Mouse (Mus musculus): Measurements from ENCODE around the gene Nr4a3. TPM values are rescaled to one million over a fixed set of nuclear protein-coding genes. Genes with fewer than 3 reads are reported as not detected.

Nr4a3 gene
- polyA plus RNA-seq, 1 experiment: not detected

- Histone ChIP-seq H3K4me3 (ENCODE audit: insufficient read depth, low read depth, low read length) (no peak overlapping the region), H3K4me1 (ENCODE audit: control insufficient read depth, insufficient read depth, low read length) (no peaks in the 10 kb centered on the region), H3K27ac (ENCODE audit: insufficient read depth, low read depth, low read length) (no peak overlapping the region)
- TF ChIP-seq POLR2A (IDR thresholded peaks at IDR 0.05; ENCODE audit: insufficient read depth, low read depth, low read length) (no peak), CTCF (IDR thresholded peaks at IDR 0.05; ENCODE audit: insufficient read depth, low read depth, low read length) (no peak)
- WGBS: 80% methylated on average over 4 of the region's 4 CpGs
Observed at GRCm38 (mm10) chr4:48064311-48064710, 19.4 kb downstream of the Nr4a3 start.

GRCm38 (mm10) chr4:48066676-48067075 lies 21.7 kb downstream of the Nr4a3 start:
- no peak for TF ChIP-seq POLR2A (IDR thresholded peaks at IDR 0.05; ENCODE audit: insufficient read depth, low read depth, low read length)
- TF ChIP-seq CTCF (IDR thresholded peaks at IDR 0.05; ENCODE audit: insufficient read depth, low read depth, low read length): no peak
- Histone ChIP-seq H3K4me1 (ENCODE audit: control insufficient read depth, insufficient read depth, low read length) (no peaks in the 10 kb centered on the region), H3K4me3 (ENCODE audit: insufficient read depth, low read depth, low read length) (no peak overlapping the region), H3K27ac (ENCODE audit: insufficient read depth, low read depth, low read length) (no peak overlapping the region)
- WGBS: 84% methylated on average over 2 of the region's 2 CpGs

- TF ChIP-seq CTCF (IDR thresholded peaks at IDR 0.05; ENCODE audit: insufficient read depth, low read depth, low read length) (no peak), POLR2A (IDR thresholded peaks at IDR 0.05; ENCODE audit: insufficient read depth, low read depth, low read length) (no peak)
- no peak overlapping the region for H3K27ac ChIP-seq (ENCODE audit: insufficient read depth, low read depth, low read length)
- H3K4me1 ChIP-seq (ENCODE audit: control insufficient read depth, insufficient read depth, low read length): no peaks in the 10 kb centered on the region
- 82% methylated on average over 7 of the region's 7 CpGs for WGBS
- H3K4me3 ChIP-seq (ENCODE audit: insufficient read depth, low read depth, low read length): no peak overlapping the region
Observed at GRCm38 (mm10) chr4:48069111-48069510, 24.2 kb downstream of the Nr4a3 start.

DNA sequence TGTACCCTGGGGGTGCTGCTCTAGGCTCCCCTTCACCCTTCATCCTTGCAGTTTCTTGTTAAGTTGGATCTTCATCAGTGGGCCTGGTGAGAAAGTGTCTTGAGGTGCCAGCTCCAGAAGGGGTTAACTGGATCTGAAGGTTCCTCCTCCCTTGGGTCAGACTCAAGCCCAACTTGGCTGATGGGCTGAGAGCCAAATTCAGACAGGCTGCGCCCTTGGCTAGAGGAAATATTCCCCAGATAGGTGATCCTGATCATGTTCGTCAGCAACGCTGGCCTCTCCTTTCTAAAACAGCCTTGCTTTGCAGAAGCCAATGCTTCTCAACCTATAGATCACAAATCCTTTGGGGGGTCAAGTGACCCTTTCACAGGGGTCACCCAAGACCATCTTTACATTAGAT lies 27.1 kb downstream of the Nr4a3 start:
- WGBS: 89% methylated on average over 3 of the region's 3 CpGs

DNA sequence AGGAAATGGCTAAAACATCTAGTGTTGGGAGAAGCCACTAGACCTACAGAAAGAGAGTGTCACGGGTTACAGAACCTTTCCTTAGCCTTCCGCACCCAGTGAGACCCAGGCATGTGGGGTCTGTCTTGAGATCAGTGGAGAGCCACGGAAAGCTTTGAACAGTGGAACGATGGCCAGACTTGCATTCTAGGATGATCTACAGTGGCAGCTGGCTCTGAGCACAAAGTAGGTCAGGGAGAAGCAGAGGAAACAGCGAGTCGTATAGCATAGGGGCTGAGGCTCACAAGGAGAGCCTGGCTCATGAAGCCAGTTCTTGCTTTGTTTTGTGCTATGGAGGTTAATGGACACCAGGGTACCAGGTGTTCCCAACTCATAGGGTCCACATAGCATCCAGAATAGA lies 28.4 kb downstream of the Nr4a3 start:
- Histone ChIP-seq H3K27ac (ENCODE audit: insufficient read depth, low read depth, low read length) (no peak overlapping the region), H3K4me1 (ENCODE audit: control insufficient read depth, insufficient read depth, low read length) (peaks cover 4% of the 10 kb centered on the region; the same call in 1 of the 2 replicates), H3K4me3 (ENCODE audit: insufficient read depth, low read depth, low read length) (no peak overlapping the region)
- TF ChIP-seq CTCF (IDR thresholded peaks at IDR 0.05; ENCODE audit: insufficient read depth, low read depth, low read length) (no peak), POLR2A (IDR thresholded peaks at IDR 0.05; ENCODE audit: insufficient read depth, low read depth, low read length) (no peak)
- WGBS: 88% methylated on average over 6 of the region's 6 CpGs

More for the DNA sequence above, 27.1 kb downstream of the Nr4a3 start:
- H3K27ac ChIP-seq (ENCODE audit: insufficient read depth, low read depth, low read length): no peak overlapping the region
- no peak for TF ChIP-seq POLR2A (IDR thresholded peaks at IDR 0.05; ENCODE audit: insufficient read depth, low read depth, low read length)
- TF ChIP-seq CTCF (IDR thresholded peaks at IDR 0.05; ENCODE audit: insufficient read depth, low read depth, low read length): no peak
- H3K4me1 ChIP-seq (ENCODE audit: control insufficient read depth, insufficient read depth, low read length): peaks cover 4% of the 10 kb centered on the region; the same call in 1 of the 2 replicates
- no peak overlapping the region for H3K4me3 ChIP-seq (ENCODE audit: insufficient read depth, low read depth, low read length)

DNA sequence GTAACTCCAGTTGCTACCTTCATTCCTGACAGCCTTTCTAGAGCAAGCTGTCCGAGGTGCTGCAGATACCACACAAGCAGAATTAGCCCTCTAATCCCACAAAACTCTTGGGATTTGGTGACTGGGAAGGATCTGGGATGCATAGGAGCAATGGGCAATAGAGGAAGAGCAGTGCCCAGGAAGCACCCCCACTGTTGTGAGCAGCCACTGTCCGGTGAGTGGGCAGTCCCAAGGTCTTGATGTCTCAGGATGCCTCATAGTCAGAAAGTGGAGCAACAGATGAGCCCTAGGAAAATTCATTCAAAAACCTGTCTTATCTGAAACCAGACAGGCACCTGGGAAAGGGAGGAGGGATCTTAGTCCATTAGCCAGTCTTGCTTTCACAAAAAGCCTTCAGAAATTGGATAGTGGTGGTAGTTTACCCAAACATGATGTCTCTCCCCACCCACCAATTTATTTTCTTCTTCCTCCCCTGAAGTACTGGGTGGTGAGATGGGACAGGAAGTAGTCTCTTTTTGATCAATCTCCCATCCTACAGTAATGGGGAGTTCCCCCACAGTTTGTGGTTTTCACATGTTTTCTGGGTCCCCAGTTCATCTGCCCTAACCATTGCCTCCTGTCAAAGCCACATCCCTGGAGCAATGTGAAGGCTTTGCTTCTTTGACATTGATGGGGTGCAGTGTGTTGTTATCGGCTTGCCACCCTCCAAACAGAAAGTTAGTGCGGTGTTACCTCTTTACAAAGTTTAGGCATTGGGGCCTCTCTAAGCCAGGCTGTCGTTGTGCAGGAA lies 29.7 kb downstream of the Nr4a3 start:
- Histone ChIP-seq H3K4me1 (ENCODE audit: control insufficient read depth, insufficient read depth, low read length) (peaks cover 4% of the 10 kb centered on the region; the same call in 1 of the 2 replicates), H3K4me3 (ENCODE audit: insufficient read depth, low read depth, low read length) (no peak overlapping the region), H3K27ac (ENCODE audit: insufficient read depth, low read depth, low read length) (no peak overlapping the region)
- TF ChIP-seq POLR2A (IDR thresholded peaks at IDR 0.05; ENCODE audit: insufficient read depth, low read depth, low read length) (no peak), CTCF (IDR thresholded peaks at IDR 0.05; ENCODE audit: insufficient read depth, low read depth, low read length) (no peak)
- 93% methylated on average over 5 of the region's 5 CpGs for WGBS

- no peak overlapping the region for H3K4me3 ChIP-seq (ENCODE audit: insufficient read depth, low read depth, low read length)
- 75% methylated on average over 13 of the region's 13 CpGs for WGBS
- H3K4me1 ChIP-seq (ENCODE audit: control insufficient read depth, insufficient read depth, low read length): peaks cover 4% of the 10 kb centered on the region; the same call in 1 of the 2 replicates
- H3K27ac ChIP-seq (ENCODE audit: insufficient read depth, low read depth, low read length): no peak overlapping the region
- TF ChIP-seq CTCF (IDR thresholded peaks at IDR 0.05; ENCODE audit: insufficient read depth, low read depth, low read length) (no peak), POLR2A (IDR thresholded peaks at IDR 0.05; ENCODE audit: insufficient read depth, low read depth, low read length) (no peak)
Observed at GRCm38 (mm10) chr4:48076693-48077471, 31.9 kb downstream of the Nr4a3 start.

DNA sequence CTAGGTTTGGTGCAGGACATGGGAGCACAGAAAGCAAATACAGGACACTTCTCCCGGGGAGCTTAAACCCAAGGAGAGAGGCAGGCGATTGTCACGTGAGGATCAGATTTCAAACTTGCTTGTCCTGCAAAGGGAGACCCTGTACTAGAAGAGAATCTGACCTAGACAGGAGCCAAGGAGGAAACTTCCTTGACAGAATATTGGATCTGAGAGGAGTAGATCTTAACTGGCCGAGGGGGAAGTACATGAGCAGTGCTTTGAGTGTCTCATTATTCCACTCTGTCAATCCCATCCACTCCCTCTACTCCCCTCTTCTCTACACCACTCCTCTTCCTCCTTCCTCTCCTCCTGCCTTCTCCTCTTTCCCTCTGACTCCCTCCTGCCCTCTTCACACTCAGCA lies 33.3 kb downstream of the Nr4a3 start:
- Histone ChIP-seq H3K4me1 (ENCODE audit: control insufficient read depth, insufficient read depth, low read length) (peaks cover 4% of the 10 kb centered on the region; the same call in 1 of the 2 replicates), H3K4me3 (ENCODE audit: insufficient read depth, low read depth, low read length) (no peak overlapping the region), H3K27ac (ENCODE audit: insufficient read depth, low read depth, low read length) (no peak overlapping the region)
- TF ChIP-seq POLR2A (IDR thresholded peaks at IDR 0.05; ENCODE audit: insufficient read depth, low read depth, low read length) (no peak), CTCF (IDR thresholded peaks at IDR 0.05; ENCODE audit: insufficient read depth, low read depth, low read length) (no peak)
- WGBS: 44% methylated on average over 4 of the region's 4 CpGs
